Mouse (Mus musculus): ENCODE measurements around the gene Slc16a5. TPM values are rescaled to one million over a fixed set of nuclear protein-coding genes. Genes with fewer than 3 reads are reported as not detected.
A peak's percentile ranks its signal among the peaks of the same experiment; 100 is the strongest.

Gene Slc16a5
- 0.55 and 1.9 TPM in 2 replicates for polyA plus RNA-seq (2015; fragmentation: Nextera tagmentation; extraction: Ambion mirVana)

GRCm38 (mm10) chr11:115462243-115462891 lies at the start of gene Slc16a5:
TSS of gene Slc16a5 (plus strand) at chr11:115462474.
- ATAC-seq (ENCODE audit: borderline replicate concordance, extremely low read depth, low FRiP score, low TSS enrichment), result peak; percentile 41; the same call in 1 of the 2 replicates
- no peak within 1 kb of the TSS for H3K27ac ChIP-seq
- H3K4me3 ChIP-seq, result no peak within 1 kb of the TSS
- H3K27me3 ChIP-seq, result no peaks in the 10 kb centered on the region
- WGBS, result 65% methylated on average over 16 of the region's 16 CpGs
- H3K4me2 ChIP-seq, result no peak within 1 kb of the TSS
- no peaks in the 10 kb centered on the region for H3K36me3 ChIP-seq
- H3K9me3 ChIP-seq, result no peaks in the 10 kb centered on the region
- no peak within 1 kb of the TSS for H3K9ac ChIP-seq
- H3K4me1 ChIP-seq, result peaks cover 3% of the 10 kb centered on the region; the same call in 1 of the 2 replicates

- Histone ChIP-seq H3K27ac (peak within 1 kb of the TSS; percentile 91), H3K4me2 (peak within 1 kb of the TSS; percentile 93), H3K4me3 (peak within 1 kb of the TSS; percentile 96), H3K9me3 (no peaks in the 10 kb centered on the region), H3K9ac (peak within 1 kb of the TSS; percentile 97), H3K36me3 (peaks cover 26% of the 10 kb centered on the region), H3K4me1 (peaks cover 32% of the 10 kb centered on the region), H3K27me3 (no peaks in the 10 kb centered on the region)
- ATAC-seq (ENCODE audit: borderline replicate concordance, extremely low read depth, low FRiP score, low TSS enrichment), result peak; percentile 97
- under 1% methylated on average over 53 of the region's 56 CpGs for WGBS
These were observed 42.6 kb upstream of the Slc16a5 start, which contains the start of the genes Atp5h and Kctd2 for GRCm38 (mm10) chr11:115419531-115420237. TSS of gene Atp5h (minus strand) at chr11:115419962. TSS of gene Kctd2 (plus strand) at chr11:115420128.

GRCm38 (mm10) chr11:115420336-115421190 lies 41.7 kb upstream of the Slc16a5 start:
- Histone ChIP-seq H3K4me2 (peak overlapping the region; percentile 93), H3K4me3 (peak overlapping the region; percentile 96), H3K36me3 (peaks cover 19% of the 10 kb centered on the region), H3K27me3 (no peaks in the 10 kb centered on the region), H3K9ac (peak overlapping the region; percentile 97), H3K4me1 (peaks cover 32% of the 10 kb centered on the region), H3K9me3 (no peaks in the 10 kb centered on the region), H3K27ac (peak overlapping the region; percentile 91)
- peak; percentile 74 for ATAC-seq (ENCODE audit: borderline replicate concordance, extremely low read depth, low FRiP score, low TSS enrichment)
- 1% methylated on average over 37 of the region's 45 CpGs for WGBS

GRCm38 (mm10) chr11:115421328-115421727 lies 40.9 kb upstream of the Slc16a5 start:
- 0 out of 2 replicates have a peak overlapping the region, but pooled peaks have one; percentile 97 for H3K9ac ChIP-seq
- H3K4me2 ChIP-seq, result peak overlapping the region; percentile 93
- H3K4me3 ChIP-seq, result peak overlapping the region; percentile 96
- ATAC-seq (ENCODE audit: borderline replicate concordance, extremely low read depth, low FRiP score, low TSS enrichment), result no peak
- H3K36me3 ChIP-seq, result peaks cover 11% of the 10 kb centered on the region
- no peaks in the 10 kb centered on the region for H3K9me3 ChIP-seq
- 57% methylated on average over 1 of the region's 1 CpGs for whole genome bisulfite sequencing
- no peak overlapping the region for H3K27ac ChIP-seq
- H3K27me3 ChIP-seq, result no peaks in the 10 kb centered on the region
- H3K4me1 ChIP-seq, result peaks cover 32% of the 10 kb centered on the region

GRCm38 (mm10) chr11:115421972-115422371 lies 40.3 kb upstream of the Slc16a5 start:
- ATAC-seq (ENCODE audit: borderline replicate concordance, extremely low read depth, low FRiP score, low TSS enrichment), result no peak
- H3K4me2 ChIP-seq, result no peak overlapping the region
- H3K27me3 ChIP-seq, result no peaks in the 10 kb centered on the region
- H3K4me1 ChIP-seq, result peaks cover 32% of the 10 kb centered on the region
- WGBS, result 82% methylated on average over 16 of the region's 16 CpGs
- no peak overlapping the region for H3K27ac ChIP-seq
- no peaks in the 10 kb centered on the region for H3K9me3 ChIP-seq
- H3K4me3 ChIP-seq, result no peak overlapping the region
- H3K9ac ChIP-seq, result no peak overlapping the region
- H3K36me3 ChIP-seq, result peaks cover 11% of the 10 kb centered on the region

- peaks cover 36% of the 10 kb centered on the region for H3K4me1 ChIP-seq
- H3K27me3 ChIP-seq, result no peaks in the 10 kb centered on the region
- peaks cover 18% of the 10 kb centered on the region for H3K36me3 ChIP-seq
- H3K4me2 ChIP-seq, result no peak overlapping the region
- H3K4me3 ChIP-seq, result no peak overlapping the region
- H3K9me3 ChIP-seq, result no peaks in the 10 kb centered on the region
- H3K9ac ChIP-seq, result no peak overlapping the region
- WGBS, result 81% methylated on average over 3 of the region's 3 CpGs
- ATAC-seq (ENCODE audit: borderline replicate concordance, extremely low read depth, low FRiP score, low TSS enrichment), result no peak
- no peak overlapping the region for H3K27ac ChIP-seq
These were observed 39.2 kb upstream of the Slc16a5 start for GRCm38 (mm10) chr11:115423091-115423490.

- H3K9me3 ChIP-seq, result no peaks in the 10 kb centered on the region
- no peak overlapping the region for H3K9ac ChIP-seq
- peaks cover 29% of the 10 kb centered on the region for H3K36me3 ChIP-seq
- WGBS, result 82% methylated on average over 7 of the region's 7 CpGs
- peaks cover 25% of the 10 kb centered on the region for H3K4me1 ChIP-seq
- no peak overlapping the region for H3K4me3 ChIP-seq
- H3K27ac ChIP-seq, result no peak overlapping the region
- no peaks in the 10 kb centered on the region for H3K27me3 ChIP-seq
- no peak overlapping the region for H3K4me2 ChIP-seq
- ATAC-seq (ENCODE audit: borderline replicate concordance, extremely low read depth, low FRiP score, low TSS enrichment), result no peak
These were observed 37.6 kb upstream of the Slc16a5 start for GRCm38 (mm10) chr11:115424666-115425065.

GRCm38 (mm10) chr11:115425671-115426070 lies 36.6 kb upstream of the Slc16a5 start:
- no peaks in the 10 kb centered on the region for H3K27me3 ChIP-seq
- H3K9ac ChIP-seq, result no peak overlapping the region
- no peak for ATAC-seq (ENCODE audit: borderline replicate concordance, extremely low read depth, low FRiP score, low TSS enrichment)

GRCm38 (mm10) chr11:115427482-115428331 lies 34.6 kb upstream of the Slc16a5 start:
- ATAC-seq (ENCODE audit: borderline replicate concordance, extremely low read depth, low FRiP score, low TSS enrichment), result peak; percentile 65; the same call in 1 of the 2 replicates
- WGBS, result 33% methylated on average over 20 of the region's 20 CpGs
- no peaks in the 10 kb centered on the region for H3K27me3 ChIP-seq
- no peak overlapping the region for H3K4me3 ChIP-seq
- H3K36me3 ChIP-seq, result peaks cover 57% of the 10 kb centered on the region
- peak overlapping the region; percentile 25 for H3K4me2 ChIP-seq
- H3K27ac ChIP-seq, result peak overlapping the region; percentile 57
- peaks cover 10% of the 10 kb centered on the region for H3K4me1 ChIP-seq
- H3K9me3 ChIP-seq, result no peaks in the 10 kb centered on the region
- H3K9ac ChIP-seq, result no peak overlapping the region

More at GRCm38 (mm10) chr11:115425671-115426070, 36.6 kb upstream of the Slc16a5 start:
- WGBS, result 87% methylated on average over 6 of the region's 6 CpGs
- H3K4me3 ChIP-seq, result no peak overlapping the region
- peaks cover 24% of the 10 kb centered on the region for H3K4me1 ChIP-seq
- H3K36me3 ChIP-seq, result peaks cover 39% of the 10 kb centered on the region
- no peaks in the 10 kb centered on the region for H3K9me3 ChIP-seq
- H3K27ac ChIP-seq, result no peak overlapping the region
- no peak overlapping the region for H3K4me2 ChIP-seq

GRCm38 (mm10) chr11:115429307-115429706 lies 33.0 kb upstream of the Slc16a5 start:
- H3K4me3 ChIP-seq, result no peak overlapping the region
- H3K4me1 ChIP-seq, result peaks cover 10% of the 10 kb centered on the region
- 80% methylated on average over 7 of the region's 7 CpGs for WGBS
- no peak for ATAC-seq (ENCODE audit: borderline replicate concordance, extremely low read depth, low FRiP score, low TSS enrichment)
- H3K4me2 ChIP-seq, result no peak overlapping the region
- no peak overlapping the region for H3K9ac ChIP-seq
- H3K27me3 ChIP-seq, result no peaks in the 10 kb centered on the region
- no peak overlapping the region for H3K27ac ChIP-seq
- H3K9me3 ChIP-seq, result no peaks in the 10 kb centered on the region
- H3K36me3 ChIP-seq, result peaks cover 56% of the 10 kb centered on the region

GRCm38 (mm10) chr11:115430561-115430960 lies 31.7 kb upstream of the Slc16a5 start:
- H3K36me3 ChIP-seq, result peaks cover 51% of the 10 kb centered on the region
- no peak for ATAC-seq (ENCODE audit: borderline replicate concordance, extremely low read depth, low FRiP score, low TSS enrichment)
- H3K4me2 ChIP-seq, result no peak overlapping the region
- H3K27ac ChIP-seq, result no peak overlapping the region
- no peak overlapping the region for H3K4me3 ChIP-seq
- peaks cover 16% of the 10 kb centered on the region for H3K4me1 ChIP-seq
- H3K9me3 ChIP-seq, result no peaks in the 10 kb centered on the region
- 93% methylated on average over 6 of the region's 6 CpGs for WGBS
- no peaks in the 10 kb centered on the region for H3K27me3 ChIP-seq
- H3K9ac ChIP-seq, result no peak overlapping the region
